Mouse (Mus musculus): Measurements from ENCODE around the gene Prrt1.

The Prrt1 gene

GRCm38 (mm10) chr17:34627943-34628643, 1.2 kb upstream of the Prrt1 start, which contains the start of gene Ppt2:
Gene Ppt2, minus strand, starts transcription at chr17:34628510.
- no peak for DNase-seq (ENCODE audit: low read depth, low spot score)

- DNase-seq (ENCODE audit: low read depth, low spot score), result no peak
These were observed 727 bp upstream of the Prrt1 start for GRCm38 (mm10) chr17:34628644-34628967.

DNA sequence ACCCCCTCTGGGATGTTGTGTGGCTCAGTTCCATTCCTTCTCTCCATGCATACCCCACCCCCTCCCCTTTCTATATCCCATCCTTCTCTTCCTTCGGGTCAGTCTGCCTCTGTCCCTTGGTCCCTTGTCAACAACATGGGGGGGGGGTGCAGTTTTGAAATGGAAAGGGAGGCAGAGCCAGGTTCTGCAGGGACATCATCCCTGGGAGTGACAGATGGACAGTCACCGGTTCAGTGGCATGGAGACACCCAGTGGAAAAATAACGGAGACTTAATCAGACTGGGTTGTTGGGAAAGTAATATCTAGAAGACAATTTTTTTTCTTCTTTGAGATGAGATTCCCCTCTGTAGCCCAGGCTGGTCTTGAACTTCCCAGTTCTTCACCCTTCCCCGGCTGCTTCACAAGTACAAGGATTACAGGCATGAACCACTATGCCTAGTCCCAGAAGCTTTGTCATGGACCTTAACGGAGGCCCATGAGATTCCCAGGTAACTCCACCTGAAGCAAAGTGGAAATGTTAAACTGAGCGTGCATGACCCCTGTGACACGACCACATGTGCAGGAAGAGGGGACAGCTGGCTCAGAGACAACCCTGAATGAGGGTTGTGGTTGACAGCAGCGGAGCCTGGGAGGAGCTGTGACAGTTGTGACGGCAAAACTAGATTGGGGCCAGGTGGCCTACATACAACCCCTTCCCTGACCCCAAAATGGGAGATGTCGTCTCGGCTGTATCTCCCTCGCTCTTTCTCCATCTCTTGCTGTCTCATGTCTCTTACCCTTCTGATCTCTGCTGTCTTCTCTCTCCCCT, 667 bp downstream of the Prrt1 start:
- DNase-seq (ENCODE audit: low read depth, low spot score), result no peak

DNA sequence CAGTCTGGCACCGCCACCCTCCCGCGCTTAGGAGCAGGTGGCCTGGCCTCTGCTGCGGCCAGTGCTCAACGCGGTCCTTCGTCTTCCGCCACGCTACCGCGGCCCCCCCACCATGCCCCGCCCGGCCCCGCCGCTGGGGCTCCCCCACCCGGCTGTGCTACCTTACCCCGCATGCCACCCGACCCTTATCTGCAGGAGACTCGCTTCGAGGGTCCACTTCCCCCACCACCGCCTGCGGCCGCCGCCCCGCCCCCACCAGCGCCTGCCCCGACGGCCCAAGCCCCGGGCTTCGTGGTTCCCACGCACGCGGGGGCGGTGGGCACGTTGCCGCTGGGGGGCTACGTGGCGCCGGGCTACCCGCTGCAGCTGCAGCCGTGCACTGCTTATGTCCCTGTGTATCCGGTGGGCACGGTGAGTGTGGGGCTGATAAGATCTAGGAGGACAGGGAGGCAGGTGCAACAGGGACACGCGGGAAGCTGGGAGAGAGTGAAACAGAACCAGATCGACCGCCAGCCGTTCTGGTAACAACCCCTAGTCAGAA, 1.5 kb downstream of the Prrt1 start:
- DNase-seq (ENCODE audit: low read depth, low spot score), result no peak

- no peak for DNase-seq (ENCODE audit: low read depth, low spot score)
These were observed 2.3 kb downstream of the Prrt1 start for GRCm38 (mm10) chr17:34631647-34632046.

GRCm38 (mm10) chr17:34632261-34632691, 2.9 kb downstream of the Prrt1 start:
- peak; percentile 88 for DNase-seq (ENCODE audit: low read depth, low spot score)

- no peak for DNase-seq (ENCODE audit: low read depth, low spot score)
These were observed 6.3 kb downstream of the Prrt1 start for GRCm38 (mm10) chr17:34635671-34636070.

DNA sequence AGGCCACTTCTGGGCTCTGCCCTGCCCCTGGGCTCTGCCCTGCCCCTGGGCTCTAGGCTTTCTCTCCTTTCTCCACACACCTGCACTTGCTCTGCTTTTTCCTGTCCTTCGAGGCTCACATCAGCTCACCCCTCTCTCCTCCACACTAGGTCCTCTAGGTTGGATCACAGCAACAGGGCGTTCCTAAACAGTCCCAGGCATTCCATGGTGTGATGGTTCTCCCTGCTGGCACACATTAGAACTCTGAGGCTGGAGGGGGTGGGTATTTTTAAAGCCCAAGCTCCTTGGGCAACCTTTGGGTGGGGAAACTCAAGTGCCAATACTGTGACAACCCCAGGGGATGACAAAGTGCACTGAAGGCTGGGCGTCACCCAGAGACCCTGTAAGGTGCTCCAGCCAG, 8.1 kb downstream of the Prrt1 start:
- DNase-seq (ENCODE audit: low read depth, low spot score), result no peak

- DNase-seq (ENCODE audit: low read depth, low spot score), result no peak
These were observed 10.3 kb downstream of the Prrt1 start for GRCm38 (mm10) chr17:34639461-34640255.

DNA sequence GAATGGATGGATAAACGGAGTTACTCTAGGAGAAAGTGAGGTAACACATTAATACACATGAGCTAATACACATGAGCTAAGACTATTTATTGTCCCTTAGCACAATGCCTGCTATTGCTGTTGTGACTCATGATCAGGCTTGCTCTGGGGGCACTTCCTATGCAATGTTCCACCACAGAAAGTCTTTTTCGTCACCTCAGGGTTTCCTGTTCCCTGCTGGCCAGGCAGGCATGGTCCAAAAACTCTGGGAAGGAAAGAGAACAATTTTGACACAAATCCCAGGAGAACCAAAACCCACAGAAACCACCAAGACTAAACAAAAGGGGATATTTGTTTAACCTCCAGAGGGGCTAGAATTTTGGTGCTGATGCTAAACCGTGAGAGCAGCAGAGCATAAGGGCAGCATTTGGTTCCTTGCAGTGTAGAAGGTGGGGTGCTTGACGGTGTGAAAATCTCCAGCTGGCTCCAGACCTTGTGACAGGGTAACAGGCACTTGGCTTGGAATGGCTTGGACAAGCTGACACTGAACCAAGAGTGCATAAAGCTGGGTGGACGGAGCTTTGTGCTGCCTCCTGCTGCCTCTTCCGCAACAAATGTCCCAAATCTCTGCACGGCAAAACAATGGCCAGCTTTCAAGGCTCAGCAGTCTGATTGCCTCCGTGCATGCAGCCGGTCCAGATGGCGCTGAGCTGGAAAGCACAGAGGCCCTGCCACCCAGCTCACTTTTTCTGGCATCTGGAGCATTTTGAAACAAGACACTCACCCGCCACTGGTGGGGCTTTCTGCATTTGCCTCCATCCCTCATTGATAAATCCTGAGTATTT, 11.7 kb downstream of the Prrt1 start:
- DNase-seq (ENCODE audit: low read depth, low spot score), result peak; percentile 72

- no peak for DNase-seq (ENCODE audit: low read depth, low spot score)
These were observed 12.6 kb downstream of the Prrt1 start for GRCm38 (mm10) chr17:34641945-34642344.

DNA sequence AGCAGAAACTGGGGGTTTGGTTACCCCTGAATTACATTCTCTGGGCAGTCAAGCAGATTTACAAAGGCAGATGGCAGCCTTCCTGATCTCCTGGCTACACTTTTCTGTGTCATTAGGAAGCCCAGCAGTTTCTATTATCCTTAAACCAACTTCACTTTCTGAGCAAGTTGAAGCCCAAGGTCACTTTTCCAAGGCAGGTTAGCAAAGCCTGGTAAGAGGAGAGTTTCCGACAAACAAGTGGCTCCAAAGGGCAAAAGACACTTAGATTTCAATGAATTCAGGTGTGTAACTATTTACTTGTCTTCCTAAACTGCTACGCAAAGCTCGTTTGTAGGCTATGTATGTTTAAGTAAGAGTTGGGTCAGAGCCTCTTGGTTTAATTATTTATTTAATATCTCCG, 14.0 kb downstream of the Prrt1 start:
- DNase-seq (ENCODE audit: low read depth, low spot score), result no peak

GRCm38 (mm10) chr17:34643944-34644343, 14.6 kb downstream of the Prrt1 start:
- DNase-seq (ENCODE audit: low read depth, low spot score), result no peak

GRCm38 (mm10) chr17:34644608-34645007, 15.3 kb downstream of the Prrt1 start, which contains the start of gene Fkbpl:
Gene Fkbpl, plus strand, starts transcription at chr17:34644764.
- peak; percentile 97 for DNase-seq (ENCODE audit: low read depth, low spot score)

DNA sequence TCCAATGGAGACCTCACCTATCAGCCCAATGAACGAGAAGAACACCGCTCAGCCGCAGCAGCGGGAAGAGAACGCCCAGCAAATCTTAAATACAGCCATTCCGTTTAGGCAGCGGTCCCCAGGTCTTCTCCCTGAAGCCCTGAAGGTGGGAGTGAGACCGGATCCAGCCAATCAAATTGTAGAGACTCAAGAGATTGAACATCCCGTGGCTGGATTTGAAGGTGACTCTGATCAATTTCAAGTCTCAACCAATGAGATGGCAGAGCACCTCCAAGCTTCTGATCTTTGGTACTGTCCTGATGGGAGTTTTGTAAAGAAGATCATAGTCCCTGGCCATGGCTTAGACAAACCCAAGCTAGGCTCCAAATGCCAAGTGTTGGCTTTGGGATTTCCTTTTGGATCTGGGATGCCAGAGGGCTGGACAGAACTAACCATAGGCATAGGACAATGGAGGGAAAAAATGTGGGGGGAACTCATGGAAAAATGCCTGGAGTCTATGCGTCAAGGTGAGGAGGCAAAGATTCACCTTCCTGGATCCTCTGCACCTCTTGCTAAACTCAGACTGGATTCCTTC, 16.0 kb downstream of the Prrt1 start:
- DNase-seq (ENCODE audit: low read depth, low spot score), result no peak

- no peak for DNase-seq (ENCODE audit: low read depth, low spot score)
These were observed 16.6 kb downstream of the Prrt1 start for GRCm38 (mm10) chr17:34645831-34646511.

GRCm38 (mm10) chr17:34646906-34647787, 17.8 kb downstream of the Prrt1 start, which contains the start of gene Atf6b:
Gene Atf6b, plus strand, starts transcription at chr17:34647146.
- peak; percentile 99 for DNase-seq (ENCODE audit: low read depth, low spot score)

DNA sequence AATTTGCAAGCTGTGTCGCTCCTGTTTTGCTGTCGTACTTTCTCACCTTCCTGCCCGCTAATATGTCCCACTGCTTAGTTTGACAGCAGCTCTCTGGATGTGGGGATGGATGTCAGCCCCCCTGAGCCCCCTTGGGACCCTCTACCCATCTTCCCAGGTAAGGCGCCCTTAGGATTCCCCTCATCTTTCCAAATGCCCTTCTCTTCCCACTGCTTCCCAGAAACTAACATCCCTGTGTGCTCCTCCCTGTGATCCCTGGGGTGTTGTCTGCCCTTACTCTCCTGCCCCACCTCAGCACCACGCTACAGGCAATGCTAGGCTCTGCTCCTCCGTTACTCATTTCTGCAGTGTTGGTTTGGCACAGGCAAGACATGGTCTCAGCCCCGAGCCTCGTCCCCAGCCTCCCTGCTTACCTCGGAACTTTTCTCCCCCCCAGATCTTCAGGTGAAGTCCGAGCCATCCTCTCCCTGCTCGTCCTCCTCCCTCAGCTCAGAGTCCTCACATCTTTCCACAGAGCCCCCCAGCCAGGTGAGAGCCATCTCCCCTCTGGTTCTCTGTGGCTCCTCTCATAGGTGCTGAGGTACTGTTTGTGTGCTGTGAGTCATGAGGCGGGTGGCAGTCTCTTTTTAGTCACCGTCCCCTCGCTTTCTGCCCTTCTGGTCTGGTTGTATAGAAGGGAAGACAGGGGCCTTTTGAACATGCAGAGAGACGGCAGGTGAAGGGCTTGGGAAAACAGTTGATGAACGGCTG, 19.0 kb downstream of the Prrt1 start:
- DNase-seq (ENCODE audit: low read depth, low spot score), result no peak
